Mouse (Mus musculus): Measurements from ENCODE around the gene Acoxl.

Gene Acoxl

GRCm38 (mm10) chr2:128078859-128079258 is 240.2 kb downstream of the Acoxl start:
- DNase-seq (ENCODE audit: low read depth, low spot score) = peak; percentile 65

GRCm38 (mm10) chr2:128079316-128079715 is 240.6 kb downstream of the Acoxl start:
- DNase-seq (ENCODE audit: low read depth, low spot score) = no peak

DNA sequence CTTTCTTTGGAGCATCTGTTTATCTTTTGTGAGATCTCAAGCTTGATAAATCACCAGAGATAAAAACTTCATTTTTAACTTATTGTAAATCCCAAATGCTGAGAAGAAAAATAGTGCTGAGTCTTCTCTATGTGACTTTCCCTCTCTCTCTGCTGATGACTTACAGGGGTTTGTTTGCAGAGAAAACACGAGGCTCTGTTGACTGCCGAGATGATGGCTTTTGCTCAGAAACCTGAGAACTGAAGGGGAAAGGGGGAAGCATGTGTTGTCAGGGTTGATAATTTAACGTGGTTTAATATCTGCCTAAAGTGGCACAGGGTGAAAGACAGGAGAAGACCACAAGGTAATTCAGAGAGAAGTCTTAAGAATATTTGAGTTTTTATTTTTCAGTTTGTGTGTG is 245.2 kb downstream of the Acoxl start:
- DNase-seq (ENCODE audit: low read depth, low spot score) = no peak

DNA sequence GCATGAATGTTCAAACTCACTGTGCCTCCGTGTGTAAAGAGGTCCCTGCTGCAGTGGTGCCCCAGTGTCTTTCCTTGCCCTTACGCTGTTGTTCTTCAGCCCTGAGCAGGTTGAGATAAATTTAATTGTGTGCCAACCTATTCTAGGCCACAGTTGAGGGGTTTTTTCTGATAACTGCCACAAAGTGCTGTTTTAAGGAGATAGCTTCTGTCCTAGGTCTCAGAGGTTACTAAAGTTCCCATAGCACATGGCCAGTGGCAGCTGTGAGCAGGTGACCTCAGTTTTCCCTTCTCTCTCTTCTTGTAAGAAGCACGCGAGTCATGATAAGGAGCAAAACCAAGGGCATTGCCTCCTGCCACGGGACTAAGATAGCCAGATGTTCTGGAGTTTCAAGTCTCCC is 245.9 kb downstream of the Acoxl start:
- DNase-seq (ENCODE audit: low read depth, low spot score) = no peak

DNA sequence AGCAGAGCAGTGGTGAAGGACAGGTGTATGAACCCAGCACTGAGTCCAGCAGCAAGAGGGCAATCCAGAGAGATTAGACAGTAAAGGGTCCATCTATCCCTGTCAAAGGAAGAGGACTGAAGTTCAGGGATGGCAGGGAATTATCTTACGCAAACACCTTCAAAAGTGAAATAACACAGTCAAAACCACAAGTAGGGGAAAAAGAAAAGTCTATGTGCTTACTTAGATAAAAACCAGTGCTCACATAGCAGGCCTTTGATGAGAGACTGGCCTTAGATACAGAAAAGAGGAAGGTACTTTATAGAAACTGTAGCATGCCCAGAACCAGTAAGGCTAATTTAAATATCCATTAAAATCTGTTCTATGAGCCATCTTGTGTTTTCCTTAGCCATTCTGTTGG is 246.8 kb downstream of the Acoxl start:
- peak; percentile 59 for DNase-seq (ENCODE audit: low read depth, low spot score)

DNA sequence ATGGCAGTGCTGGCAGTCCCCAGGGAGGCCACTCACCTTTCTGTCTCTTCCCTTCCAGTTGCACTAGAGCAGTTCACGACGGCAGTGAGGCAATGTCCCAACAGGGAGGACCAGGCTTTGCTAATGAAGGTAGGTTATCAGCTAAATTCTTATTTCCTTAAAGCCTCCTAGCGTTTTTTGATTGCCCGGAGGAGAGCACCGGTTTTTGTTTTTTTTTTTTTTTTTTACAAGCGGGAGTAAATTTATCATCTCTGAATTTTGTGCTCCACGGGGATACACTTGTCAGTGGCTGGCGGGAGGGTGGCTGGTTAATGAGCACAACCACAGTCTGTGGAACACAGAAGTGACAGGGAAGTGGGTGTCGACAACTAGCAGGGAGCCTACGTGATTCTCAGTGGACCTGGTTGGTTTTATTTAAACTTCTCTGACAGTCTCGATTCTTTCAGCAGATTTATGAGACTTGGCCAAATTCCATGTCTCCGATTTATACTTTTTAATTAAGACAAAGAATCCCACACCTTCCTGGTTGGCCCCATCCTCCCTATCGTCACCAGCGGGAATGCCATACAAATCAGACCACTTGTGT is 247.7 kb downstream of the Acoxl start:
- no peak for DNase-seq (ENCODE audit: low read depth, low spot score)

DNA sequence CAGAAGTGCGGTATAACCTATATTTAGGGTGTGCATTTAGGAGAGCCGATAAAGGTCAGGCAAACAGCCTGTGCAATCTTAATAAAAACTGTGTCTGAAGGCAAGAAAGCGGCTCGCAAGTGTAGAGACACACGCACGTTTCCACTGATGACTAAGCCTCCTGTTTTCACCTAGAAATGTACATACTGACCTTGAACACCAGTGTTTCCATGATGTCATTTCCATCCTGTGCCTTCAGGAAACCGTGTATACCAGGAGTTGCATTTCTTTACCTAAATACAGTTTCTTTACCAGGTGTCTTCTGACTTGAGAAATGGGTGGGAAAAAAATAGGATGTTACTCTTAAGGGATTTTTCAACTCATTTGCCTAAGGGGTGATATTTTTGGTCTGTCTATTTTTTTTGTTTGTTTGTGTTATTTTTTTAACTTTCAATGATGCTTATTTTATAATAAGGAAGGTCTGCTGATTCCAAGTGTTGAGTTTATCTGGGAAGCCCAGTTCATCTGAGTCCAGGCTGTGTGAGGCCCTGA is 248.4 kb downstream of the Acoxl start:
- DNase-seq (ENCODE audit: low read depth, low spot score) = no peak

DNA sequence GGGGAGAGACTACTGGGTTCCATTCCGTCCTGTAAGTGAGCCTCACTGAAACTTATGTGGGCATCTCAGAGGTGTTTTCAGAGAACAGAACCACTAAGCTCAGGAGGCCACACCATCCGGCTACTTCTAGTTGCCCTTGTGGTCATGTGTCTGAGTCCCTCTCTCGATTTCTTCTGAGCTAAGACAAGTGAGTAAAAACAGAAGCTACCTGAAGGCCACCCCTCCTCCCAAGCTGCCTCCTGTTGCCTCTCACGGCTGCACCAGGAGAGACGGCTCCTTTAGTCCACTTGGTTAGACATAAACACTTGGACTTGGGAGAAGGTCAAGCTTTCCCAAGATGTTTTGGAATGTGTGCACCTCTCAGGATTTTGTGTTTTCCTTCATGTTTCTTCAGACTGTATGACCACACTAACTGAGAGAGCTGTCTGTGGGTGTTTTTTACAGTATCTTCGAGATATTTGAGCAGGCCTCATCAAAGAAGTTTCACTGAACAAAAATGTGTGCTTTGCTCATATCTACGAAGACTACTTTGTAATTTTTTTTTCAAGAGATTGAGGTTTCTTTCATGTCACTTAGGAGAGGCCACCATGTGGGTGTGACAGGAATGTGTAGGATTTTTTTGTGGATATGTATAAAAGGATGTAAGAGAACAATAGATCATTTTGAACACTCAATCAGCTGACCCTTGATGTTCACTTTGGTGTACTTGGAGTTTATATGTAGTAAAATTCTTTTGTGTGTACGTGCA is 249.3 kb downstream of the Acoxl start:
- DNase-seq (ENCODE audit: low read depth, low spot score) = no peak

DNA sequence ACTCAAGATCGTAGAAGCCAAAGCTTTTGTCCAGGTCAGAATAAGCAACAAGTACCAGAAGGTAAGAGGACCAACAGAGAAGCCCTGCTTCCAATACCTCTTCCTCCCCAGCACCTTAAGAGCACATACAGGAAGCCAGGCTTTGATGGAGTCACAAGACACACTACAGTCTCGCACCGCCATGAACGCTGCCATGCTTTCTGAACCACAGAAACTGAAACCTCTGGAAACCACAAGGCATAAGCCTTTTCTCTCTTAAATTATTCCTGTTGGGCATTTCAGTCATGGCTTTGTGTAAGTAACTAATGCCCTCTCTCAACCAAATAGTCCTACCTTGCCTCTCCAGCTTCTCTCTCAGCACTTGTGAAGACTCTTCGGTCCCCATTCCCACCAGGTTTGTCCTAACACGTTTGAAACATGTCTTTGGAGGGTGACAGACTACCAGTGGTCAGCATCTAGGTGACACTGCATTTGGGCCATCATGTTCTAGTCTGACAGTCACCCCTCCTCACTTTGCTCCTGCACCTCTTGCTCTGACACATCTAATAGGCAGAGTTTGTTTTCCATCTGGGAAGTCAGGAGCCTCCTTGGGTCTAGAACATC is 251.7 kb downstream of the Acoxl start:
- no peak for DNase-seq (ENCODE audit: low read depth, low spot score)

GRCm38 (mm10) chr2:128091431-128092369 is 253.0 kb downstream of the Acoxl start:
- peak; percentile 92 for DNase-seq (ENCODE audit: low read depth, low spot score)

DNA sequence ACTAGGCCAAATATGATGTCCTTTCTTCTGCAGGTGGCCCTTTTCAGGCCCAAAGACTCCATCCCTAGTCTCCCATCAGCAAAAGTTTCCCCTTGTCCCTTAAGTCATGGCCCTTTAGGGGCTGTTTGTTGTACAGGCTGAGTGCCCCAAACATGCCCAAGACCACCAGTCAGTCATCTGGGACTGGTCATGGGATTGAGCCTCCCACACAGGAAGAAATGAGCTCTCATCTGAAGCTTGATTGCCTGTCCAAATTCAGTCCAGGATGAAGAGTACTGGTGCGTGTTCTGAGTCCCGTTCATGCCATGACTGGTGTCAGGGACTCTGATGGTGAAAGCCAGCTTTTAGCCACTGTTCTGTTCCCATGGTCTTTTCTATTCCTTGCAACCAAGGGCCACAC is 253.8 kb downstream of the Acoxl start:
- DNase-seq (ENCODE audit: low read depth, low spot score) = no peak

- peak; percentile 87 for DNase-seq (ENCODE audit: low read depth, low spot score)
These were observed 255.5 kb downstream of the Acoxl start for GRCm38 (mm10) chr2:128094196-128094595.

- peak; percentile 83 for DNase-seq (ENCODE audit: low read depth, low spot score)
These were observed 255.9 kb downstream of the Acoxl start for GRCm38 (mm10) chr2:128094602-128095001.

DNA sequence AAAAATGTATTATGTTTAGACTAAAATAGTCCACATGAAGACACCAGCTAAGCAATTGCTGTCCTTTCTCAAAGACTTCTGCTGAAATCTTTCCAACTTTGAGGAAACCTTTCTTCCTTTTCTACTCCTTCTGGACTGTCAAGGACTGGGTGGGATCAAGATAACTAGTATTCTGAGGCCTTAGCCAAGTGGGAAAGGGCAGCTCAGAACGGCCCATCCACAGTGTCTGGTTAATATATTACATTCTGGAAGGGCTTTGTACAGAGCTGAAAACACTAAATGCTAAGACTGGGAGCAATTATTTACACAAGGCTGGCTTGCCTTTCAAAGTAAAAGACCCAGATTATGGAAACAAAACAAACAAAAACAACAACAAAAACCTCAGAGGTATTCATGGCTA is 256.6 kb downstream of the Acoxl start:
- DNase-seq (ENCODE audit: low read depth, low spot score) = no peak

DNA sequence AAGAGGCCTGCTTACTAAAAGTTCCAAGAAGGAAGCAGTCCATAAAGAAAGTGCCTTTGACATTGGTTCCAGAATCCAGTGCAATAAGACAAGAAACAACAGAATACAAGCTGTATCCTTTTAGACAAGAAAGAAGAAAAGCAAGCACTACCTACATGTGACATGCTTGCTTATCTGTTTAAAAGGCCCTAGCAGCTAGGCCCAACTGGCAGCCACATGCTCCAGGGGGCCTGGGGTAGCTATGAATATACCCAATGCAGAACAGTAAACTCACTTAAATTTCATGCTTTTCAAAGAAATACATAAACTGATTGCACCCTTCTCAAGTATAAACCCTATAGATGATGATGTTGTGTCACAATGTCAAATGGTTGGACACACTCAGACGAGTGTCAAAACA is 257.4 kb downstream of the Acoxl start:
- no peak for DNase-seq (ENCODE audit: low read depth, low spot score)

- peak; percentile 66 for DNase-seq (ENCODE audit: low read depth, low spot score)
These were observed 259.4 kb downstream of the Acoxl start for GRCm38 (mm10) chr2:128098118-128098517.

DNA sequence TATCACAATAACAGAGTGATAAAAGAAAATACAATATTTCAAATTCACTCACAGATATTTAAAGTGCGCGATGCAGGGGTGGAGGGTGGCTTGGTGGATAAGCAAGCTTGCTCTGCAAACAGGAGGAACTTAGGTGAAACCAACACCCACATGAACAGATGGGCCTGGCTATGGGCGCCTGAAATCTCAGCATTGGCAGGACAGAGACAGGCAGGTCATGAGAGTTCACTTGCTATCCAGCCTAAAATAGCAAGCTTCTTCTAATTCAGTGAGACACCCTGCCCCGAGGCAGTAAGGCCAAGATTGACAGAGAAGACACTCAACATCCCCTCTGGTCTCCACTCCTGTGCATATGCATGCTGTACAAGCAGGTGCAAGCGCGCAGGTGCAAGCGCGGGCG is 263.4 kb downstream of the Acoxl start:
- peak; percentile 71 for DNase-seq (ENCODE audit: low read depth, low spot score)

DNA sequence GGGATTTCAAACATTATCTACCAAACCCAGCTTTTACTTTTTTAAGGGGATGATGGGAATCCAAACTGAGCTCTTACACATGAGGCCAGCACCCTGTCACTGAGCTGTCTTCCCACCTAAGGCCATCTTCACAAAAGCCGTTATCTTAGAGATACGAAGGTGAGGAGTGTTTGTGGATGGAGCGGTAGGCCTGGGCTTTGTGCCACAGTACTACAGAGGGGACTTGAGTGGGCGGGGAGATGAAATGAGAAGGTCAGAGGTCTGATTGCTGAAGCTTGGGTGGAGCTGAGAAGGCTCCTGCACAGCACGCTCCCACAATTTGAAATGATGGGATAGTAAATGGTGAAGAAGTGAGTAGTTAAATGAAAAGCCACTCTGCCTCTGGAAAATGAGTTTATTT is 266.1 kb downstream of the Acoxl start:
- DNase-seq (ENCODE audit: low read depth, low spot score) = no peak

DNA sequence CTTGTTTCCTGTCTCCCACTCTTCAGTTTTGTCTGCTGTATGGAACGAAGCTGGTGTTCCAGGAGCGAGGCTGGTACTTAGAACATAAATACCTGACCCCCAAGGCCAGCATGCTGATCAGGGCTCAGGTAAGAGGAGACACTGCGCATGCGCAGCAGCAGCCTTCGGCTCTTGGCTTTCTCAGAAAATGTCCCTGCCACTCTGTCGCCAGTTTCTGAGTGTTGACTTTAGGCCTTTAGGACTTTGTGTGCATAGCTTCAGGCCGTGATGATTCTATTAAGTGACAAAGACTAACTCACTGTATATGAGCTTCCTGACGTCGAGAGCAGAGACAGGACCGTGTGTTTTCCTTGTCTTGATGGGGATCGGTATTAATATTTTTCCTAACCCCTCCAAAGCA is 267.0 kb downstream of the Acoxl start:
- no peak for DNase-seq (ENCODE audit: low read depth, low spot score)

DNA sequence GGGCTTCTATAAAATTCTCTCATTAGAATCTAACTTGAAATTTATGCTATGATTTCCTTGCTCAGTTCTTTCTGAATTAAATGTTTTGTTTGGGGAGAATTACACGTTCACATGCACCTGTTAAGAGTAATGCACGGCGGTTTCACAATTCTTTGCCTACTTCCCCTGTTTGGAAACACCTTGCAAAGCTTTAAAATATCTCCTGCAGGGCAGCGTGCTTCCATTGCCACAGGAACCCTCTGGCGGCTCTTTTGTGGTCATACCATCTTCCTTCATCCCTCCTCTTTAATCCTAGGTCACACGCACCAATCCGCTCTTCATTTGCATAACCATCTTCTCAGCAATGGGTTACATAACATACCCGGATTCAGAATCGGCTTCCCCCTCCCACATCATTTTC is 272.9 kb downstream of the Acoxl start:
- DNase-seq (ENCODE audit: low read depth, low spot score) = peak; percentile 81

- no peak for DNase-seq (ENCODE audit: low read depth, low spot score)
These were observed 275.9 kb downstream of the Acoxl start for GRCm38 (mm10) chr2:128114621-128115020.

DNA sequence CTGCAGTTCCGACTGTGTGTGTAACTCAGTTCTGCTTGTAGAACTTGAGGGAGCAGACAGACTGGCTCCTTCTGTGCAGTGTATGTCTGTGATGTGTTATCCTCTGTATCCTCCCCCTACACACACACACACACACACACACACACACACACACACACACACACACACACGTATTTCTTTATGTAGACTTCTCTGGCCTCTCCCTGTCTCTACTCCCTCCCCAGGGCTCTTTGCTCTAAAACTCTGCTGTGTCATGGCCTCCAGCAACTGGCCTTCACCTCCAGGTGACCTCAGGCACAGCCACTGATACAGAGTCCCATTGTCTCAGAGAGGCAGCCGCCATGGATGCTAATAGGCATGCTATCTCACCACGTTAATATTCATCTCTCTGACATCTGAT is 276.9 kb downstream of the Acoxl start:
- DNase-seq (ENCODE audit: low read depth, low spot score) = no peak
